Mouse (Mus musculus) embryo, embryonic 11.5 days (tissue): Measurements from ENCODE around the gene Slc27a5.
A peak's percentile ranks its signal among the peaks of the same experiment; 100 is the strongest.

Source experiments
- DNase-seq: peaks from one replicate; pipeline ENCODE4 v3.0.0-alpha.2; 2012; ENCODE audit warnings: low read depth, low spot score

The Slc27a5 gene

DNA sequence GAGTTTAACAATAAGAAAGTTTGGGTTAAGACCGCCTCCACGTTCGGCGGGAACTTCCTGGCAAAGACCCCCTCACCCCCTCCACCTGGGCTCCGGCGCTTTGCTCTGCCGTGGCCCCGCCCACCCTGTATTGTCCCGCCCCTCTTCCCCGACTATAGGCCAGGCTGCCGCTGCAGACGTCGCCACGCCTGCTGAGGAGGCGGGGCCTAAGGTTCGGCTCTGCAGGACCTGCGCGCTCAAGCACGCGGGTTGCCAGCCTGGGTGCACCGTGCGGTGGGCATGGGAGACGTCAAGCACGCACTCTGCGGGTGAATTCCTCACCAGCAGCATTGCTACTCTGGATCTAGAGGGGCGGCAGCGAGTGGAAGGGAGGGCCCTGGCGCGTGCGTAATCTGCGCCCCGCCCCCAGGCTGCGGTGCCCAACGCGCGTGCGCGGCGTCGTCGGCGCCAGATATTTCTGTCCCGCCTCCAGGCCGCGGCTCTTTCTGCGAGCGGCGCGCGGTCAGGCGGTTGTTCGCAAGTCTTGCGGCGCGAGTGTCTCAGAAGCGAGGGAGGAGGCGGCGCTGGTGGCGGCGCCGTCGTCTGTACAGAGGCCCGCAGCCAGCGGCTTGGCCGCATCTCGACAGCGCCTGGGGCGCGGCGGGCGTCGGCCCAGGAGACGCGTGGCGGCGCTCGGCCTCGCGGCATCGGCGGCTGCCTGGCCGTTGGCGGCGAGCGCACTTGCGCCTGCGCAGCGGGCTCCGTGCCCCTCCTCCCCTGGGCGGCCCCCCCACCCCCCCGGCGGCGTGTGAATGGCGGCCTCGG lies 26.1 kb upstream of the Slc27a5 start:
- peak; percentile 94 for DNase-seq

DNA sequence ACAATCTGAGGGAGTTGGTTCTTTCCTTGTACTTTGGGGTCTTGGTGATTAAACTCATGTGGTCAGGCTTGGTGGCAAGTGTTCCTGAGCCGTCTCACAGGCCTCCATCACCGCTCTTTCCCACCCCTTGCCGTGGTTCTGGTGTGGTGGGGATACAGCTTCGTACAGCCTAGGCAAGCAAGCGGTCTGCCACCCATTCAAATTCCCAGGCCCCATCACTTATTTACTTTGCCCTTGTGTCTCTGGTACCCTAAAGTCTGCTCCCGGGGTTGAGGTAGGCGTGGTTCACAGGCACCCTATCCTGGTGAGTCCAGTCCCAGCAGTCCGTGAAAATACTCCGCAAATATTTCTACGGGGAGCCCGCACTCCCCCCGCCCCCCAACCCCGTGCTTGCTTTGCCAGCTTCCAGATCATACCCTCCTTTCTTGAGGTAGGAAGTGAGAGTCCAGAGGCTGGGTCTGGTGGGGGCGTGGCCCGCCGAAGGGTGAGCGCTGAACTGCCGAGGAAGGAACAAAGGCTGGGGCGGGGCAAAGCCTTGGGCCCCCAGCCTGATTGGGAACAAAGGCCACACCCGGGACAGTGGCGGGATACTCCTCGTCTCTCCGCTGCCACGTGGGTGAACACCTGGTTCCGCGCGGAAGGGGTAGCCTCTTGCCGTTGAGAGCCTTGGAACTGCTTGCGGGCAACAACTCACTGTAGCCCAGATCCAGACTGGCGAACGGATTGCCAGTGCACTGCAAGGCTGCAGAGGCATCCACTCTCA lies 25.0 kb upstream of the Slc27a5 start:
- peak; percentile 81 for DNase-seq

DNA sequence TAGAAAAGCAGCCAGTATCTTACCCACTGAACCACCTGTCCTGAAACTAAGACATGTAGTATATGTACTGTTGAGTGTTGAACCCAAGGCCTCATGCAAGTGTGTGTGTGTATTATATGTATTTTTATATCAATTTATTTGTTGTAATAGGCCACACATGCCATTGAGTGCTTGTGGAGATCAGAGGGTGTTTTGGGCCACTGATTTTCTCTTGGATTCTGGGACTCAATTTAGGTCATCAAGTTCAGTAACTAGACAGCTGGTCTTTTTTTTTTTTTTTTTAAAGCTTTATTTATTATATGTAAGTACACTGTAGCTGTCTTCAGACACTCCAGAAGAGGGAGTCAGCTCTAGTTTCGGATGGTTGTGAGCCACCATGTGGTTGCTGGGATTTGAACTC lies 17.2 kb upstream of the Slc27a5 start:
- no peak for DNase-seq

DNA sequence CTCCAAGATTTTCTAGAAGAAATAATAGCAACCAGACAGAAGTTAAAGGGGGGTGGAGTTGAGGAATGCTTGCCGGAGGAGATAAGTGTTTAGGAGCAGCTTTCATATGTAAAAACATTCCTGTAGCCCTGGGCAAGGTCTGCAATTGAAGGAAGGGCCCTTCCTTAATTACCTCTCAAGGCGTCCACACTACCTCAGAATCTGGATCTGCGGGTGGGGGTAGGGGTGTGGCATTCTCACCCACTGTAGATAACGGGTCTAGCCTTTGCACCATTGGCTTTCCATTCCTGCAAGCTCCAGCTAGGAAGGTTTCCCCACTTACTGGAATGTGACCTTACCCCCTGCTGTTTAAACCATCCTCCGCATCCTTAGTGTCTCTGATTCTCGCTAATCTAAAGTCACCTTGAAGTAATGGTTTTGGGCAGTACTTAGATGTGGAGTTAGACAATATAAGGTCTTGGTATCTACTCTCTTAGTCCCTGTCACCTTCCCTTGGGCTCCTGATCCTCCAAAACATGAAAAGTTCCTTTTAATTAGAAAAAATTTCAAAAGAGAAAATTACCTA lies 16.4 kb upstream of the Slc27a5 start:
- DNase-seq = no peak

DNA sequence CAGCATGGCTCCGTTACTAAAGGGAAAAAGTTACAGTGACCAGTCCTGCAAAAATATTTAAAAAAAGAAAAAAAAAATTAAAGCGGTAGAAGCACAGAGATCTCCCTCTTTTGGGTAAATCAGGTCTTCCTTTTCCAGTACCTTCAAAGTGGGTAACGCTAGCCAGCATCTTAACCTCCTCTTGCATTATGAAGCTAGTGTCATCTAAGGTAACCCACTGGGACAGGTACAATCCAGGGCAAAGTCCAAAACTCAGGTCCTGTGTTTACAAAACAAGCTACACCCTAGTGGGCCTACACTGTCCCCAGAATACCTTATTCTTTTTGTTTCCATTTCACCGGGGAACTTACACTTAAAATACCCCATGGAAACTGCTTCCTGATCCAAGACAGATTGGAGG lies 15.7 kb upstream of the Slc27a5 start:
- DNase-seq = no peak

DNA sequence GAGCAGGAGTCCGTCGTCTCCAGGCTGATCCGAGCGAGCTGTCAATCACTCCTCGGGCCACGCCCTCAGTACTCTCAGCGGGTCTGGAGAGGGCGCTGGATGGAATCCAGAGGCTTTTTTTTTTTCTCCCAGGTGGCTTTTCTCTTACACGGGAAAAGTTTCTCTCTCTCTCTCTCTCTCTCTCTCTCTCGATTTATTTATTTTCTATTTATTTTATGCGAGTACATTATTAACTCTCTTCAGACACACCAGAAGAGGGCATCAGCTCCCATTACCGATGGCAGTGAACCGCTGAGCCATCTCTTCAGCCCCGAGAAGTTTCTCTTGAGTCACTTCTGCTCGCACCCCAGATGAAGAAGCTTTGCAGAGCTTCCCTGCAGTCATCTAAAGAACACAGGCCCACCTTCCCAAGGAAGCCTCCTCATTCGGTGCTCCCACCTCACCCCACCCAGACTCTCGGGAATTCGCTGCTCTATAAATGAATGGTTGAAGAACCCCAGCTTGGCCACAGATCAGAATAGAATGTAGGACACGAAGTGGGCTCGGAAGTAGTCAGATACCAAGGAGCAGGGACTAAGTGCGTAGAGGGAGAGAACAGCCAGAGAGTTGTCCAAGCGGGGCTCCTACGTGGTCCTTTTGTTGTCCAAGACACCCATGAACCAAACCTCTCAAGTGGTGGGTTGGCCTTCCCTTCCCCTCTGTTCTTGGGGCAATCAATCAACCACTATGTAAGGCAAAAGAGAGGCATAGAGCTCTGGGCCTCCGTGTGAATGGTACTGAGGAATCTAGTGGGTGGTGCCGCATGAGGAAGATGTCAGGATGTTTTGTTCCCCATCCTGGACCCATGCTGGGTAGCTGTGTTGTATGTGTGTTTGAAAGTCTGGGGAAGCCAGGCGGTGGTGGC lies 12.3 kb upstream of the Slc27a5 start, which contains the start of gene Zbtb45:
Zbtb45 (minus strand) TSS at position 30 of the 904 bp plus-strand sequence.
- DNase-seq = no peak

DNA sequence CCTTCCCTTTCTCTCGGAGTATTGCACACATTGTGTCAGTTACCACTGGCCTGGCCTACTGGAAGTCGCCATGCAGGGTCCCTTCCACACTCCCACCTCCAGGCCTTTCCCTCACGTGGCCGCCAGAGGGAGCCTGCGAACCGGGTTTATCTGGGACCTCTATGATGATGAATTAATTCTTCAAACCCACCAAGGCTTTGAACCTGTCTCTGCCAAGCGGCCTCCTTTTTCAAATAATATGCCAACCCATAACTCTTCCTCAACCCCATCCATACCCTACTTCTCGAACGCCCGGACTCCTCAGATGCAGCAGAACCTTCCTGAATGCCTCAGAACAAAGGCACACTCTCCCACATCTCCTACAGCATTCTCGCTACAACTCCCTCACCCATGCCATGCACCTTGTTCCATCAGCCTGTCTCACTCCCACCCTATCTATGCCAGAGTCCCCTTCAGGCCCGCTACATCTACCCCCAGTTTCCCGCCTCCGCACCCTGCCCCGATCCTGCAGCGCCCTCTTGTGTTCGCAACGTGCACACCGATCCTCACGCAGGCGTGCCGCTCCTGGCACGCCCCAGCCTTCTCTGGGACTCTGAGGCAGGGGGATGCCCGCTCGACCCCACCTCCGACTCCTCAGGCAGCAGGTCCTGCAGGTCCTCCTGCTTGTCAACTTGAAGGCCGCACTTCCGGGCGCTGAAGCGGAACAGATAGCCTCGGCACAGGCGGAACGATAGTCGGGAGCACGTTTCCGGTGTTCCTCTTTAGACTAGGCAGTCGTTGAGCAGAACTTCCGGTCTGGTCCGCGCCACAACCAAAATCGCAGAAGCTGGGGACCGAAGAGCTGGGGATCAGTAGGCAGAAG lies 11.4 kb upstream of the Slc27a5 start:
- peak; percentile 90 for DNase-seq

DNA sequence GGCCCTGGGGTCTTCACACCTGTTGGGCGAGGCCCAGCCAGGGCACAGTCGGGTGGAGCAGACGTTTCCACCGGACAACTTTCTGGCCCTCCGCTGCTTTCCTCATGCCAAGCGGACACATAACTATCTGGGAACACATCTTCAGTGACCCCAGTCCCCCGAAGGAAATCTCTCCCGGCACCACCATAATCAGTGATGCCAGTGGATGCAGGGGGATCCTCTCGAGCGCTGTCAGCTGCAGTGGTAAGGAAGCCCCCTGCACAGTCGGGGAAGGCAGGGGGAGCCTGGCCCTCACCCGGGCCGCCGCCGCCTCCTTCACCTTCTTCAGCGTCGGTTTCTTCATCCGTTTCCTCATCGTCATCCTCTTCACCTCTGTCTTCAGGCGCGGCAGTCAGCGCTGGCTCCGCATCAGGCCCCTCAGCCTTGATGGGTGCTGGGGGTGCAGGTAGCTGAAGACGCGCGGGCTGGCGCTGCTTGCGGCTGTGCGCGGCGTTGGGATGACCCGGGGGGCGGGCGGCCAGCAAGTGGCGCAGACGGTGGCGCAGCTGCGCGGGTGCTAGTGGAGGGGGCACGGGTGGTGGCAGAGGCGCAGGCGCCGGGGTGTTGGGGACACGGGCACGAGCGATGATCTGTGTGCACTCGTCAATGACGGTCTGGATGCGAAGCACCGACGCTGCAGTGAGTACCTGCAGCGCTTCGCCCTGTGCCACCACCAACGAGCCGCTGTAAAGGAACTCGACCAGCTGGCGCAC lies 9.5 kb upstream of the Slc27a5 start:
- no peak for DNase-seq

DNA sequence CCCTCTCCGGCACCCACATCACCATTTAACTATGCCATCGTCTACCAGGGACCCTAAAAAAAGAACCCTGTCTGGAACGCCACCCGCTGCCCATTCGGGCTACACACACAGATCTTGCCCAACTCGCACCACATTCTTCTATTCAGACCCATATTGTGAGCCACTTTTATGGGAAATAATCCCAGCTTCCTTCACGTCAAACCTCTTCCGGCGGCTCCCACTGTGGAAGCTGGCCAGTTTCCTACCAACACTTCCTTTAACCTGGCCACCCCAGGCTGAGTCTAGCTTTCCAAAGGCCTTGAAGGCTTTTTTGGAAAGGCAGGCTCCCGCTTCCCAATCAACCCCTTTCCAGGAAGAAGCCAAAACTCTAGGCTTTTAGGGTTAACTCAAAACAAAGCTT lies 8.5 kb upstream of the Slc27a5 start:
- no peak for DNase-seq

DNA sequence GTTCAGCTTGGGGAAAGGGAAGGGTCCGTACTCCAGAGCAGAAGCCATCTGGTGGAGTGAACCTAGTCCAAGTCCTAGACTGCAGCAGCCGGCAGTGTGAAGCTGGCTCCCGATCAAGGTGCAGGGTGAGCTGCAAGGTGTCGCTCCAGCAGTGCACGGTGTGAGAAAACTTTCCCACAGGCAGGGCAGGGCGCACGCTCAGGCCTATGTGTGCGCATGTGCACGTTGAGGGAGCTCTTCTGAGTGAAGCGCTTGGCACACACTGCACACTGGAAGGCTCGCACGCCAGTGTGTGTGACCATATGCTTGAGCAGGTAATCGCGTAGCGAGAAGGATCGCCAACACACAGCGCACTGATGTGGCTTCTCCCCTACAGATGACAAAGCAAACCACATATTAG lies 8.0 kb upstream of the Slc27a5 start:
- no peak for DNase-seq

DNA sequence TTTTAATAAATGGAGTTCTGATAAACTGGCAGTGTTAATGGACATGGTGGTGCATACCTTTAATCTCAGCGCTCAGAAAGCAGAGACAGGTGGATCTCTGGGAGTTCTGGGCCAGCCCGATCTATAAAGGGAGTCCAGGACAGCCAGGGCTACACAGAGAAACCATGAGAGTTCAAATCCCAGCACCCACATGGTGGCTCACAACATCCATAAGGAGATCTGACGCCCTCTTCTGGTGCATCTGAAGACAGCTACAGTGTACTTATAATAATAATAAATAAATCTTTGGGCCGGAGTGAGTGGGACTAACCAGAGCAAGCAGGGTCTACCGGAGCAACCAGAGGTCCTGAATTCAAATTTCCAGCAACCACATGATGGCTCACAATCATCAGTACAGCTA lies 5.4 kb upstream of the Slc27a5 start:
- no peak for DNase-seq

DNA sequence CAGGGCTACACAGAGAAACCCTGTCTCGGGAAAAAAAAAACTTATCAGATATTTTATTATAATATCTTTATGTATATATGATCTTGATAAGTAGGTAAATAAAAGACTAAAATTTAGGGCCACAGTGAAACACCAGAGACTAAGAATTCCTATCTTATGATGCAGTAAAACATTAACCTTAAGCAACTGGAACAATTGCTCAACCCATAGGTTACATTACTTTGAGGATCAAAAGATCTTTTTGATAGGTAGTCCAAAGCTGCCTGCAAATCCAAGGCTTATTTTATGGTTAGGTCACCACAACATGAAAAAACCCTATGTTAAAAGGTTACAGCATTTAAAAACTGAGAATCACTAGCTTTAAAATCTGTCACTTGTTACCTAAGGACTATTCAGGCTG lies 3.6 kb upstream of the Slc27a5 start:
- no peak for DNase-seq

DNA sequence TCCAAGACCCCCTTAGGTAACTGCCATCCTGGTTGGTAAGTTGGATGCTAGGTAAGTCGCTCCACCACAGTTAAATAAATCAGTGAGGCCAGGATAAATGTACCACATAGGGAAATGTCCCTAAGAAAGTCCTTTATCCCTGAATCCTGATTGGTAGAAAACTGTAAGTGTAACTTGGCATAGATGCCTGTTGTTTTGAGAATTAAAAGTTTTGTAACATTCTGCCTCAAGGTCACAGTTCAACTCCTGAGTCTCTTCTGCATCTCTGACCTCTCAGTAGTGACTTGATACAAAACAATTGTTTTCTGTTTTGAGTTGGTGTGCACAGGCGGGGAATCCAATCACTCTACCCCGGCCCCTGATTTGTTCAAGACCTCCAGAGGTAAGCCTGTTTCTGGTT lies 859 bp upstream of the Slc27a5 start, which contains the start of gene Trim28:
Trim28 (plus strand) TSS at position 264 of the 400 bp plus-strand sequence.
- no peak for DNase-seq

DNA sequence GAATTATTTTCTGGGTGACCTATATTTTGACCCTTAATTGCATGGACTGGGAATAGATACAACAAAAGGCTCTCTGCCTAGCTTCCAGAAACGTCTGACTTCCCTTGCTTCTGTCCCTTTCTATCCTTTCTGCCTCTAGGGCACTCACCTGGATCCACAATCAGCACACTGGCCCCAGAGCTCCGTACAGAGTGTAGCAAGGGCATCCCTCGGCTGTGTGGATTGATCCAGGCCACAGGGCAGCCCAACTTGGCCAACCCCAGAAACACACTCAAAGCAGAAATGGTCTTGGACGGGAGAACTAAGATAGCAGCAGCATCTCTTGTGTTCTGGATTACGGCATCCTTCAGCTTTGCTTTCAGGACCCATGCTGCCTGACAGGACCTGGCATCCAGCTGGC lies 762 bp downstream of the Slc27a5 start:
- DNase-seq = no peak

DNA sequence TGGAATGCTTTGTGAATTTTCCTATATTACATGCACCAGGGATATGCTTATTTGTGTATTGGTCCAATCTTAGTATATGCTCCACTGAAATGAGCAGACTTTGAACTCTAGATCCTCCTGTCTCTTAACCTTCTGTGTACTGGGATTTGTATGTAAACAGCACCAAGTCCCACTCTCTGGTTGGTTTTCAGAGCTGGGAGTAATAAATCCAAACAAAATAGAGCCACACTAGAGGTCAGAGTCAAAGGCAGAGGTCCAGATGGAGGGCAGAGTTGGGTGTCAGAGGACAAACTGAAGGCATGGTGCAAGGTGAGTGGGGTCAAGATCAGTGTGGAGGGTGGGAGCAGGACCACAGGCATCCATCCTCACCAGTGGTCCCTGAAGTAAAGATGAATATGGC lies 2.1 kb downstream of the Slc27a5 start:
- no peak for DNase-seq

DNA sequence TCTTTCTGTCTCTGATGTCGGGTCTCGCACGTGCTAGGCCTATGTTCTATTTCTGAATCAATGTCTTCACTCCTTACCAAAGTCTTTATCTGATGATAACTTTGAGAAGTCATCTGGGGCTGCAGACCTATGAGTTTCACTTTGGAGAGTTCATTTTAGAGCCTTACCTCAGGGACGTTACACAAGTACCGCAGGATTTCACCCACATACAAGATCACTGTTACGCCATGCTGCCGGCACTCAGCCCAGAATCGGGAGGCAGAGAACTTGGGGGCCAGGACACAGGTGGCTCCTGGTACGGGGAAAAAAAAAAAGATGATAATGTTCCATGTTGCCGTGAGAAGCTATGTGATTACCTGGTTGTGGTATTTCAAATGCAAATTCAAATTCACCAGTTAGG lies 4.8 kb downstream of the Slc27a5 start:
- no peak for DNase-seq

DNA sequence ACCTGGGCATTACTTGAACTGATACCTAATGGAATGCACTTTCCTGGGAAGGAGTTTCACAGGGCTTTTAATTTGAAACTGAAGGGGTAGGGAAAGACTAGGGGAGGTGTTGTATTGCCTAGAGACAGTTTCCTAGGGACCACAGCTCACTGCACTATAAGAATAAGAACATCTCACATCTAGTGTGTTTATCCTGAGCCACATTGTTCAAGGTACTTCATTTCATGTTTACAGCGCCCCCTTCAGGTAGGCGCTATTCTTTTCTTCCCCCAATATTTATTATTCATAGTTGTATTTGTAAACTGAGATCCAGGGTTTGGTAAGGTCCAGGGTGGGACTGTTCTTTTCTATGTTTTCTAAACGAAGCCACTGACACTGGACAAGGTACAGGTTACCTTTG lies 5.8 kb downstream of the Slc27a5 start:
- no peak for DNase-seq

DNA sequence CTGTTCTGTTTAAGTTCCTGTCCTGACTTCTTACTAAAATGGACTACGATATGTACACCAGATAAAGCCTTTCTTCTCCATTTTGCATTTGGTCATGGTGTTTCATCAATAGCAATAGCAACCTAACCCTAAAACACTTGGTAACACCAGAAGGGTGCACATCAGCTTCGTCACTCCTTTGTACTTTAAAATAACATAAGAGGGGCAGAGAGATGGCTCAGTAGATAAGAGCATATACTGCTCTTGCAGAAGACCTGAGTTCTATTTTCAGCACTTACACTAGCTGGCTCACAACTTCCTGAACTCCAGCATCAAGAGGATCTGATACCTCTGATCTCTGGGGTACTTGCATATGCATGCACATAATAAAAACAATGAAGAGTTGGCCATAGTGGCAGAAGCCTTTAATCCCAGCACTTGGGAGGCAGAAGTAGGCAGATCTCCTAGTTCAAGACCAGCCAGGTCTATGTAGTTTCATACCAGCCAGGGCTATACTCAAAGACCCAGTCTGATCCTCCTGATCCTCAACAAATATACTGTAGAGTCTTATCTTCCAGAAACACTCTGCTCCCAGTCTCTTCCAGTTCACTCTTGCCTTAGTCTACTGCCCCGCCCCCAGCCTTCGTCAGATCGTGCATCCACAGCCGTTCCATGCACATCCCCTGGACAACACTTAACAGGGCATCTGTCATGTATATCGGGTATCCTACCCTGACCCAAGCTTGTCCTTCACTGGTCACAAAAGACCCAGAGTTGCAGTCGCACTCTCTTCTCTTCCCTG lies 10.4 kb downstream of the Slc27a5 start:
- DNase-seq = no peak

DNA sequence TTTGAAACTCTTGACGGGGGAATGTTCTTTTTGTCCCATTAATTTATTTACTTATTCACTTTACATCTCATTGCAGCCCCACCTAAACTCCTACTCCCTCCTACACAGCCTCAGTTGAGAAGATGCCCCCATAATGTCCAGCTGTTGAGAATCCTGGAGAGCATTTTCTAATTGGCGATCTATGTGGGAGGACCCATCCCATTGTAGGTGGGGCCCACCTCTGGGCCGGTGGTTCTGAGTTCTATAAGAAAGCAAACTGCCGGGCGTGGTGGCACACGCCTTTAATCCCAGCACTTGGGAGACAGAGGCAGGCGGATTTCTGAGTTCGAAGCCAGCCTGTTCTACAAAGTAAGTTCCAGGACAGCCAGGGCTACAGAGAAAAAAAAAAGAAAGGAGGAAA lies 11.1 kb downstream of the Slc27a5 start:
- DNase-seq = no peak
